Mouse (Mus musculus) brain, embryonic 14.5 days (tissue): ENCODE results near the gene Zfp428.

Experiments used
- CTCF ChIP-seq: fragments of 200-500 bp; IDR thresholded peaks from 2 replicates; pipeline ENCODE4 v1.5.1; 2012; ENCODE audit warnings: inconsistent platforms, mild to moderate bottlenecking, moderate library complexity, borderline replicate concordance; ENCODE audit not compliant: insufficient read depth, insufficient read length; ENCODE audit errors: extremely low read depth
- POLR2A ChIP-seq: fragments of 200-500 bp; IDR thresholded peaks from 2 replicates; pipeline ENCODE4 v1.6.1; 2012; ENCODE audit warnings: mild to moderate bottlenecking, inconsistent platforms, borderline replicate concordance; ENCODE audit not compliant: poor library complexity, insufficient read depth, insufficient read length, severe bottlenecking; ENCODE audit errors: extremely low read depth

DNA sequence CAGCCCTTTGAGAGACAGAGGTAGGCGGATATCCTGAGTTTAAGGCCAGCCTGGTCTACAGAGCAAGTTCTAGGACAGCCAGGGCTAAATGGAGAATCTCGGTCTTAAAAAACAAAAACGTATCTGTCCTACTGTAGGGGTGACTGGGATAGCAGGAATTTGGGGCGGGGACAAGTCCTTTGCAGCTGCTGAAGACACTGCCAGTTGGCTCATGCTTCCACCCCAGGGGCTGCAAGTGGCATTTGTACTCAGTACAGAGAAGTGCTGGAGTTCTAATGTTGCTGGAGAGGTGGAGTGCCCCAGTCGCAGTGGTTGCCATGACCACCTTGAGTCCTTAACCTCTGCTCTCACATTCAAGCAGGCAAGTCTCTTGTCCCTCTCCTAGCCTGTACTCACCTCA, 16.0 kb downstream of the Zfp428 start:
- TF ChIP-seq POLR2A: no peak
- TF ChIP-seq CTCF: no peak
